In the genomic region with DNA sequence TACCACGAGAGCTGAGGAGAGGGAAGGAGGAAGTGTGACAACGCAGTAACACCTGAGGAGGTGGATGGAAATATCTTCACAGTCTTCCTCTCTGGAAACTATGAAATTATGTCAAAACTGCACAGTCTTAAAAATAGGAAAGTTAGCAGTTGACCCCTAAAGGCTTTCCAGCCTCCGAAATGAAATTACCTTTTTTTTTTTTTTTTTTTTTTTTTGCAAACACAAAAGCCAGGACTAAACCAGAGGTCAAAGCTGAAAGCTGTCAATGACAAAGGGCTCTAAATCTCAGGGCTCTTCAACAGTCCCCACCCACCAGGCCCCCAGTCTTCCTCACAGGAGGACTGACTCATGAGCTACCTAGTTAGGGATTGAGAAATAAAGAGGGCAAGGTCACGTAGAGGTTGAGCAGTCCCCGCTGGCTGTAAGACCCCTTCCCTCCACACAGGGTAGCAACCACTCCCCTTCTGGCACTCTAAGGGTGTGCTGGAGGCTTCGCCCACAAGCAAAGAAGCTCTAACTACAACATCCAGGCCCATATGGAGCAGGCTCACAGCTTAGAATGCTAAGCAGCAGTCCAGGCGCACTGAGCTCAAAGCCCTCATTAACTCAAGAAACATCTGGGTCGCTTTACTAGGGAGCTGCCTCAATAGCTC, we compare ENCODE assay signal across 12 mouse cellular contexts. TPM values are rescaled to one million over a fixed set of nuclear protein-coding genes. Genes with fewer than 3 reads are reported as not detected.
DNase-seq lines count a peak whose midpoint lies in the region; ATAC-seq and TF ChIP-seq lines count a peak whose summit lies in the region.
"Had no signal": no experiment of that assay in that cellular context is flagged by ENCODE, and none has a peak within 500 bp of the region (broad histone marks: within the 10 kb centered on the region; RNA-seq: fewer than 3 reads in every experiment).

No protein-coding gene starts in this region.

- no peak for TF ChIP-seq CTCF in hindbrain, postnatal 0 days (IDR thresholded peaks at IDR 0.05; ENCODE audit: low read depth)

- no peak overlapping the region for H3K4me2 ChIP-seq in hindbrain, embryonic 14.5 days (replicated peaks)
- no peak overlapping the region for H3K4me2 ChIP-seq in hindbrain, postnatal 0 days (ENCODE audit: low read depth, low read length)
- H3K4me2 ChIP-seq in embryonic facial prominence, embryonic 14.5 days (ENCODE audit: low read depth, low read length): no peak overlapping the region
- H3K4me2 ChIP-seq in limb, embryonic 12.5 days: no peak overlapping the region

- DNase-seq in hindbrain, embryonic 14.5 days (ENCODE audit: low spot score): no peak
- DNase-seq in hindbrain, postnatal 0 days (ENCODE audit: low spot score): no peak
- DNase-seq in ES-E14 (ENCODE audit: low read depth, low spot score): no peak
- DNase-seq in embryonic facial prominence, embryonic 14.5 days (ENCODE audit: low spot score): peak; percentile 48
- DNase-seq in right cerebral cortex, postnatal 36 days (ENCODE audit: low spot score in 2 of 2): no peak
- DNase-seq in layer of hippocampus, postnatal 10 days (ENCODE audit: low spot score in 2 of 2): no peak
- no peak for DNase-seq in spleen, postnatal 36 days (ENCODE audit: low spot score in 2 of 2)
- DNase-seq: heart, adult 2 months; lung, postnatal 4 days; thymus, postnatal 14 days had no signal

- in situ Hi-C loops in ES-E14 (cut with MboI; ENCODE audit: low sequenced_read_pairs in 2 of 2, unreplicated experiment in 2 of 2): no loop called here

- peaks cover 56% of the 10 kb centered on the region for H3K4me1 ChIP-seq in hindbrain, embryonic 14.5 days (replicated peaks; ENCODE audit: control insufficient read depth, insufficient read depth, low read length)
- peaks cover 13% of the 10 kb centered on the region; the same call in 1 of the 2 replicates for H3K4me1 ChIP-seq in hindbrain, postnatal 0 days (ENCODE audit: insufficient read depth, low read length)
- H3K4me1 ChIP-seq in ES-E14 (ENCODE audit: control insufficient read depth in 2 of 2, insufficient read depth in 2 of 2, low read length in 2 of 2, poor library complexity in 1 of 2): peaks cover 0 to 4% of the 10 kb centered on the region in 2 experiments; a peak in 1 of 4 replicates
- H3K4me1 ChIP-seq in embryonic facial prominence, embryonic 14.5 days (ENCODE audit: control insufficient read depth, insufficient read depth, low read length): peaks cover 35% of the 10 kb centered on the region
- H3K4me1 ChIP-seq in limb, embryonic 12.5 days (replicated peaks): peaks cover 64% of the 10 kb centered on the region

- H3K4me3 ChIP-seq in hindbrain, embryonic 14.5 days (replicated peaks; ENCODE audit: low read length): no peak overlapping the region
- H3K4me3 ChIP-seq in hindbrain, postnatal 0 days (ENCODE audit: low read length): no peak overlapping the region
- H3K4me3 ChIP-seq in ES-E14 (ENCODE audit: insufficient read depth in 1 of 2, low read depth in 1 of 2, low read length in 2 of 2, poor library complexity in 1 of 2, severe bottlenecking in 1 of 2): no peak overlapping the region
- no peak overlapping the region for H3K4me3 ChIP-seq in embryonic facial prominence, embryonic 14.5 days (ENCODE audit: low read depth, low read length)
- no peak overlapping the region for H3K4me3 ChIP-seq in limb, embryonic 12.5 days (replicated peaks)
- H3K4me3 ChIP-seq: heart, adult 2 months had no signal

- WGBS in hindbrain, embryonic 14.5 days: 42% methylated on average over 8 of the region's 8 CpGs
- 50% methylated on average over 8 of the region's 8 CpGs for WGBS in hindbrain, postnatal 0 days
- 42% methylated on average over 8 of the region's 8 CpGs for WGBS in embryonic facial prominence, embryonic 14.5 days
- WGBS in limb, embryonic 12.5 days: 24% methylated on average over 8 of the region's 8 CpGs

- peaks cover 12% of the 10 kb centered on the region; the same call in 1 of the 2 replicates for H3K36me3 ChIP-seq in hindbrain, embryonic 14.5 days (replicated peaks; ENCODE audit: control insufficient read depth, insufficient read depth)
- H3K36me3 ChIP-seq in hindbrain, postnatal 0 days (ENCODE audit: insufficient read depth, low read length): no peaks in the 10 kb centered on the region
- H3K36me3 ChIP-seq in ES-E14 (ENCODE audit: control insufficient read depth, insufficient read depth, low read length, poor library complexity, severe bottlenecking): no peaks in the 10 kb centered on the region
- H3K36me3 ChIP-seq in embryonic facial prominence, embryonic 14.5 days (ENCODE audit: control insufficient read depth, insufficient read depth, low read length): peaks cover 18% of the 10 kb centered on the region
- peaks cover 54% of the 10 kb centered on the region for H3K36me3 ChIP-seq in limb, embryonic 12.5 days

- no peak overlapping the region for H3K9ac ChIP-seq in hindbrain, embryonic 14.5 days
- H3K9ac ChIP-seq in hindbrain, postnatal 0 days (replicated peaks; ENCODE audit: low read length): no peak overlapping the region
- no peak overlapping the region for H3K9ac ChIP-seq in ES-E14 (ENCODE audit: insufficient read depth, low read depth, low read length, poor library complexity, severe bottlenecking)
- no peak overlapping the region for H3K9ac ChIP-seq in embryonic facial prominence, embryonic 14.5 days (ENCODE audit: low read depth, low read length)
- H3K9ac ChIP-seq in limb, embryonic 12.5 days (replicated peaks): 0 out of 2 replicates have a peak overlapping the region, but pooled peaks have one; percentile 2

- no peak for ATAC-seq in hindbrain, embryonic 14.5 days (ENCODE audit: low FRiP score)
- no peak for ATAC-seq in hindbrain, postnatal 0 days
- no peak for ATAC-seq in embryonic facial prominence, embryonic 14.5 days (ENCODE audit: low read depth)
- peak; percentile 76; the same call in 1 of the 2 replicates for ATAC-seq in limb, embryonic 12.5 days (ENCODE audit: insufficient number of reproducible peaks, insufficient read depth, low FRiP score, low TSS enrichment, low read depth)

- H3K27ac ChIP-seq in hindbrain, embryonic 14.5 days: 0 out of 2 replicates have a peak overlapping the region, but pooled peaks have one; percentile 11
- no peak overlapping the region for H3K27ac ChIP-seq in hindbrain, postnatal 0 days
- H3K27ac ChIP-seq in ES-E14 (ENCODE audit: insufficient read depth, low read depth, low read length, poor library complexity, severe bottlenecking): no peak overlapping the region
- H3K27ac ChIP-seq in embryonic facial prominence, embryonic 14.5 days (replicated peaks; ENCODE audit: low read depth, low read length): 0 out of 2 replicates have a peak overlapping the region, but pooled peaks have one; percentile 28
- peak overlapping the region; percentile 26; the same call in 1 of the 2 replicates for H3K27ac ChIP-seq in limb, embryonic 12.5 days
- H3K27ac ChIP-seq: heart, adult 2 months had no signal

- no peaks in the 10 kb centered on the region for H3K9me3 ChIP-seq in hindbrain, embryonic 14.5 days (ENCODE audit: control insufficient read depth, low read length)
- H3K9me3 ChIP-seq in hindbrain, postnatal 0 days (ENCODE audit: low read length): no peaks in the 10 kb centered on the region
- H3K9me3 ChIP-seq in ES-E14 (ENCODE audit: control insufficient read depth, insufficient read depth, low read depth, low read length): no peaks in the 10 kb centered on the region
- H3K9me3 ChIP-seq in embryonic facial prominence, embryonic 14.5 days (ENCODE audit: control insufficient read depth, low read length): no peaks in the 10 kb centered on the region
- no peaks in the 10 kb centered on the region for H3K9me3 ChIP-seq in limb, embryonic 12.5 days
- H3K9me3 ChIP-seq: G1E had no signal

- H3K27me3 ChIP-seq in hindbrain, embryonic 14.5 days (ENCODE audit: control insufficient read depth, insufficient read depth, low read length): no peaks in the 10 kb centered on the region
- H3K27me3 ChIP-seq in hindbrain, postnatal 0 days (ENCODE audit: insufficient read depth, low read length): no peaks in the 10 kb centered on the region
- no peaks in the 10 kb centered on the region for H3K27me3 ChIP-seq in embryonic facial prominence, embryonic 14.5 days (replicated peaks; ENCODE audit: control insufficient read depth, insufficient read depth, low read length)
- no peaks in the 10 kb centered on the region for H3K27me3 ChIP-seq in limb, embryonic 12.5 days

TF ChIP-seq in ES-E14, 5 proteins besides CTCF, POLR2A, EP300 and RAD21:
- TF ChIP-seq ZC3H11A (IDR thresholded peaks at IDR 0.05; ENCODE audit: borderline replicate concordance, low read depth, low read length) (no peak), CHD2 (IDR thresholded peaks at IDR 0.05; ENCODE audit: low read depth, low read length) (no peak), HCFC1 (IDR thresholded peaks at IDR 0.05; ENCODE audit: borderline replicate concordance, insufficient read depth, low read length) (no peak), ZNF384 (IDR thresholded peaks at IDR 0.05; ENCODE audit: low read depth, low read length) (peak; percentile 55; the same call in 1 of the 2 replicates), MAFK (IDR thresholded peaks at IDR 0.05; ENCODE audit: insufficient read depth, low read depth, low read length) (no peak)

RNA-seq across cellular contexts. Expression of gene Tet3, which starts 35.4 kb away (rescaled TPM):
- 43.6 and 52.2 TPM in 2 replicates for polyA plus RNA-seq in hindbrain, embryonic 14.5 days (2014; fragmentation: Nextera tagmentation; extraction: Ambion mirVana)
- total RNA-seq in hindbrain, postnatal 0 days (2014; rRNA removed): 30.8 and 34.8 TPM in 2 replicates
- 38.0 and 41.9 TPM in 2 replicates for polyA plus RNA-seq in hindbrain, postnatal 0 days (2015; fragmentation: Nextera tagmentation; extraction: Ambion mirVana)
- total RNA-seq in ES-E14 (2012; rRNA removed): 5.1 and 6.0 TPM in 2 replicates
- polyA plus RNA-seq in embryonic facial prominence, embryonic 14.5 days (2014; fragmentation: Nextera tagmentation; extraction: Ambion mirVana): 32.4 and 37.3 TPM in 2 replicates
- 36.0 and 38.6 TPM in 2 replicates for polyA plus RNA-seq in limb, embryonic 12.5 days (2016; fragmentation: Nextera tagmentation; extraction: Ambion mirVana)
- 100 to 1,000 TPM; 102 TPM for total RNA-seq in layer of hippocampus, postnatal 10 days (2021)

Comparison
In these comparisons a context has a peak if more than half of its experiments do, and no peak if none do; other contexts are left out.
1. H3K27ac ChIP-seq: peak in hindbrain, embryonic 14.5 days (single experiment), embryonic facial prominence, embryonic 14.5 days (single experiment) and limb, embryonic 12.5 days (single experiment); none in hindbrain, postnatal 0 days (single experiment) and ES-E14 (single experiment).